Comparison of ENCODE assay signal across 34 mouse cellular contexts in the genomic region with DNA sequence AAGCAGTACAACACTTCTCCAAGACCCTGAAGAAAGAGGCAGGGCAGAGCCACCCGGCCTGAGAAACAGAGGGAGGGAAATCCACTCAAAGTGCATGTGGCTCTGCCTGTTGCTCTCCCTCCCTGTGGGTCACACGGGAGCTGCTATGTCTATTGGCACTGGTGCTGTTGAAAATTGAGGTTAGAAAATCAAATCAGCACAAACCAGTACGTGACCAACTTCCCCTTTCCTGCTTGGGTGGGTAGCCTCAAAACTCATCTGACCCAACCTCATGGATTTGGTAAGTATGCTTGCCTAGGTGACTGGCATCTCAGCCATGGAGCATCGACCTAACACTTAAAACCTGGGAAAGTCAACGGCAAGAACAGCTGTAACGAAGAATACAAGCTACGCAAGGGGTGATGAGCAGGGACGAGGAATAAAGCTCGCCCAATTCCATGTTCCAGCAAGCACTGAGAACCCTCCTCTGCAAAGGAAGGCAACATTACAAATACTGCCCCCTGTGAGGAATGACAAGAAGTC. TPM values are rescaled to one million over a fixed set of nuclear protein-coding genes. Genes with fewer than 3 reads are reported as not detected.
DNase-seq lines count a peak whose midpoint lies in the region; ATAC-seq lines count a peak whose summit lies in the region.
"Had no signal": no experiment of that assay in that cellular context is flagged by ENCODE, and none has a peak within 500 bp of the region (broad histone marks: within the 10 kb centered on the region; RNA-seq: fewer than 3 reads in every experiment).

A gene (plus strand): TSS at position 472 of the 522 bp plus-strand sequence.

- H3K4me1 ChIP-seq in midbrain, embryonic 11.5 days (ENCODE audit: control insufficient read depth, insufficient read depth, low read length) = no peaks in the 10 kb centered on the region
- H3K4me1 ChIP-seq: forebrain, embryonic 10.5 days; forebrain, embryonic 13.5 days; heart, embryonic 12.5 days; heart, embryonic 15.5 days had no signal

- DNase-seq in heart, adult 11 months = peak; percentile 72
- no peak for DNase-seq in heart, adult 8-10 months (ENCODE audit: low spot score)
- peak; percentile 36 for DNase-seq in MEL-GATA-1-ER (ENCODE audit: extremely low read depth, low read depth)
- no peak for DNase-seq in midbrain, embryonic 11.5 days (ENCODE audit: low spot score, missing footprints)
- DNase-seq: adrenal gland, adult 8-10 months; adrenal gland, postnatal 25 days; B cell, adult 2 months; cerebellum, adult 11-12 months; cerebellum, adult 8-10 months; cerebellum, postnatal 10 days; cerebellum, postnatal 36 days; gastrocnemius, adult 2 months; gastrocnemius, postnatal 14 days; heart, postnatal 10 days; heart, postnatal 36 days had no signal

- H3K9ac ChIP-seq in midbrain, embryonic 11.5 days (ENCODE audit: low read length) = no peak within 1 kb of the TSS
- H3K9ac ChIP-seq: forebrain, embryonic 13.5 days; heart, embryonic 12.5 days; heart, embryonic 15.5 days; hindbrain, embryonic 14.5 days had no signal

- H3K27ac ChIP-seq in midbrain, embryonic 11.5 days (ENCODE audit: low read depth, low read length) = no peak within 1 kb of the TSS
- H3K27ac ChIP-seq: forebrain, embryonic 10.5 days; forebrain, embryonic 13.5 days; gastrocnemius, adult 2 months; heart, embryonic 15.5 days; hindbrain, embryonic 14.5 days; hindbrain, postnatal 0 days had no signal

- H3K4me3 ChIP-seq in midbrain, embryonic 11.5 days (ENCODE audit: low read depth, low read length) = no peak within 1 kb of the TSS
- H3K4me3 ChIP-seq: forebrain, embryonic 10.5 days; forebrain, embryonic 13.5 days; gastrocnemius, adult 2 months; heart, embryonic 12.5 days; heart, embryonic 15.5 days had no signal

- no peak within 1 kb of the TSS for H3K4me2 ChIP-seq in midbrain, embryonic 11.5 days
- H3K4me2 ChIP-seq: forebrain, embryonic 13.5 days; heart, embryonic 12.5 days; heart, embryonic 15.5 days; hindbrain, embryonic 14.5 days had no signal

- no peaks in the 10 kb centered on the region for H3K36me3 ChIP-seq in midbrain, embryonic 11.5 days (ENCODE audit: control insufficient read depth, insufficient read depth, low read length)
- H3K36me3 ChIP-seq: forebrain, embryonic 10.5 days; G1E; heart, embryonic 12.5 days; heart, embryonic 15.5 days had no signal

- WGBS in midbrain, embryonic 11.5 days = 87% methylated on average over 9 of the region's 9 CpGs

- no peaks in the 10 kb centered on the region for H3K27me3 ChIP-seq in midbrain, embryonic 11.5 days (ENCODE audit: control insufficient read depth, insufficient read depth, low read length)

- peak; percentile 42 to 56; a peak in 2 of 4 replicates for ATAC-seq in hematopoietic stem cell, adult 5-6 weeks (replicated peaks in 1 of 2; ENCODE audit: insufficient read depth in 1 of 2, low FRiP score in 2 of 2, low TSS enrichment in 1 of 2, low read depth in 1 of 2, poor library complexity in 2 of 2, severe bottlenecking in 2 of 2)
- ATAC-seq in midbrain, embryonic 11.5 days (ENCODE audit: low FRiP score) = no peak
- no peak for ATAC-seq in megakaryocyte-erythroid progenitor cell, adult 5-6 weeks (replicated peaks; ENCODE audit: low FRiP score, low TSS enrichment, poor library complexity, severe bottlenecking)
- ATAC-seq: activated CD4-positive, CD25-positive, alpha-beta regulatory T cell, adult 4 months; forebrain, embryonic 13.5 days; forebrain, embryonic 16.5 days; hindbrain, postnatal 0 days; inflammation-experienced regulatory T-cells, adult 6 months; intestine, embryonic 16.5 days had no signal

- no peaks in the 10 kb centered on the region for H3K9me3 ChIP-seq in midbrain, embryonic 11.5 days (ENCODE audit: control insufficient read depth, low read length)
- H3K9me3 ChIP-seq: forebrain, embryonic 10.5 days; forebrain, embryonic 13.5 days; G1E; heart, embryonic 12.5 days; heart, embryonic 15.5 days had no signal

RNA-seq across cellular contexts. Expression of the gene that starts here (rescaled TPM):
- total RNA-seq in heart, adult 8-10 months (2022) = not detected
- not detected in 2 replicates for total RNA-seq in hematopoietic stem cell, adult 5-6 weeks (2017)
- not detected in 2 replicates for polyA plus RNA-seq in midbrain, embryonic 11.5 days (2014; fragmentation: Nextera tagmentation; extraction: Ambion mirVana)
- not detected in 2 replicates for total RNA-seq in megakaryocyte-erythroid progenitor cell, adult 5-6 weeks (2014; fragmentation: Nextera tagmentation)
- total RNA-seq in megakaryocyte-erythroid progenitor cell, adult 5-6 weeks (2017) = not detected in 2 replicates
- total RNA-seq: adrenal gland, adult 8-10 months; adrenal gland, postnatal 25 days; CH12.LX; G1E; gastrocnemius, adult 2 months; gastrocnemius, postnatal 14 days; gastrocnemius, postnatal 4 days; heart, postnatal 10 days; heart, postnatal 36 days; hindbrain, postnatal 0 days had no signal
- polyA plus RNA-seq: brain, embryonic 14.5 days; embryonic facial prominence, embryonic 11.5 days; embryonic facial prominence, embryonic 14.5 days; forebrain, embryonic 10.5 days; forebrain, embryonic 13.5 days; forebrain, embryonic 16.5 days; G1E; heart, embryonic 12.5 days; heart, embryonic 15.5 days; hindbrain, embryonic 11.5 days; hindbrain, embryonic 14.5 days; hindbrain, postnatal 0 days; inflammation-experienced regulatory T-cells, adult 6 months; intestine, embryonic 16.5 days had no signal

Comparison
In these comparisons a context has a peak if more than half of its experiments do, and no peak if none do; other contexts are left out.
1. DNase-seq: peak in heart, adult 11 months (single experiment) and MEL-GATA-1-ER (single experiment); none in heart, adult 8-10 months (single experiment) and midbrain, embryonic 11.5 days (single experiment).
2. Peak in ATAC-seq in hematopoietic stem cell, adult 5-6 weeks; RNA of the gene not detected or under 1 TPM.